21 mouse cellular contexts compared by ENCODE assay signal in the genomic region with DNA sequence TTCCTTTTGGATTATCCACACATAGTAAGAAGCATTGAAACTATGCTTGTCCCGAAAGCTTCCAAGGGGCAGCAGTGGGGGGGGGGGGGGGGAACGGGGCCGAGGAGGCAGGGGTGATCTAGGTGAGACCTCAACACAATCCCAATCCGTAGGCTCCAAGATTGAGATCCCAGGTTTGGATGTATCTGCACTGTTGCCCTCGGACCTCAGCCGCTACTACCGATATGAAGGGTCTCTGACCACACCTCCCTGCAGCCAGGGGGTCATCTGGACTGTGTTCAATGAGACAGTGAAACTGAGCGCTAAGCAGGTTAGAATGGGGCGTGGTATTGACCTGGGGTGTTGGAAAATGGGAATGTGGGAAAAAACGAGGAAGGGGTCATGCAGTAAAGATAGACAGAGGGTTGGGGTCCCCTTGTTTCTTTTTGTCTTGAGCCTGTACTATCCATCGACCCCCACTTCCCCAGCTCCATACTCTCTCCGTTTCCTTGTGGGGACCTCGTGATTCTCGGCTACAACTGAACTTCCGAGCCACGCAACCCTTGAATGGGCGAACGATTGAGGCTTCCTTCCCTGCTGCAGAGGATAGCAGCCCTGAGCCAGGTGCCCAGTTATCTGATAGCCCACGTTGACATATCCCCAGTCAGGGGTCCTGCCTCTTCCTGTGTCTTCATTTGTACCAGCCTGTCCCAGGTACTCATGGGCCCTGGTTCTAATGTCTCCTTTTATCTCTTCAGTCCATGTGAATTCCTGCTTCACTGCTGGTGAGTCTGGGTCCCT. TPM values are rescaled to one million over a fixed set of nuclear protein-coding genes. Genes with fewer than 3 reads are reported as not detected.
"Had no signal": no experiment of that assay in that cellular context is flagged by ENCODE, and none has a peak within 500 bp of the region (broad histone marks: within the 10 kb centered on the region; RNA-seq: fewer than 3 reads in every experiment).

No protein-coding gene starts in this region.

- H3K9ac ChIP-seq: liver, embryonic 15.5 days; liver, postnatal 0 days; lung, embryonic 15.5 days; midbrain, embryonic 13.5 days; midbrain, embryonic 15.5 days; neural tube, embryonic 13.5 days; neural tube, embryonic 15.5 days; stomach, embryonic 15.5 days had no signal

- H3K36me3 ChIP-seq: liver, embryonic 15.5 days; midbrain, embryonic 13.5 days; midbrain, embryonic 15.5 days; neural tube, embryonic 13.5 days; neural tube, embryonic 15.5 days; stomach, embryonic 15.5 days had no signal

- ATAC-seq: liver, postnatal 0 days; lung, postnatal 0 days; midbrain, embryonic 13.5 days; midbrain, embryonic 15.5 days had no signal

- H3K27me3 ChIP-seq: lung, embryonic 15.5 days; stomach, embryonic 15.5 days had no signal

- DNase-seq: liver, postnatal 0 days; lung, adult 2 months; lung, postnatal 14 days; lung, postnatal 36 days; right cerebral cortex, postnatal 14 days; thymus, adult 18-20 months; thymus, postnatal 25 days; thymus, postnatal 4 days had no signal

- H3K4me2 ChIP-seq: liver, embryonic 15.5 days; lung, embryonic 15.5 days; midbrain, embryonic 11.5 days; midbrain, embryonic 13.5 days; midbrain, embryonic 15.5 days; neural tube, embryonic 13.5 days; neural tube, embryonic 15.5 days; stomach, embryonic 15.5 days had no signal

- H3K9me3 ChIP-seq: liver, embryonic 15.5 days; lung, embryonic 15.5 days; megakaryocyte, embryonic 14.5 days; midbrain, embryonic 13.5 days; midbrain, embryonic 15.5 days; neural tube, embryonic 13.5 days; neural tube, embryonic 15.5 days; stomach, embryonic 15.5 days had no signal

- H3K27ac ChIP-seq: liver, embryonic 15.5 days; lung, embryonic 15.5 days; macrophage; midbrain, embryonic 13.5 days; midbrain, embryonic 15.5 days; neural tube, embryonic 13.5 days; neural tube, embryonic 15.5 days; stomach, embryonic 15.5 days had no signal

- H3K4me3 ChIP-seq: liver, embryonic 15.5 days; lung, embryonic 15.5 days; megakaryocyte, embryonic 14.5 days; midbrain, embryonic 13.5 days; midbrain, embryonic 15.5 days; neural tube, embryonic 13.5 days; neural tube, embryonic 15.5 days; stomach, embryonic 15.5 days had no signal

RNA-seq across cellular contexts. Expression of a gene that starts 28.3 kb away (rescaled TPM):
- polyA plus RNA-seq: lung, postnatal 0 days; macrophage; midbrain, embryonic 11.5 days; midbrain, embryonic 13.5 days; midbrain, embryonic 15.5 days; midbrain, postnatal 0 days; neural tube, embryonic 11.5 days; neural tube, embryonic 13.5 days; neural tube, embryonic 15.5 days; stomach, embryonic 15.5 days had no signal
